Mouse (Mus musculus): Measurements from ENCODE around the gene Klhl24.
A peak's percentile ranks its signal among the peaks of the same experiment; 100 is the strongest.
"Not testable (repeated sequence)": the region's sequence is repeated elsewhere in the genome, so short reads cannot be mapped to it uniquely, and the experiment has no call there.

Klhl24 gene

GRCm38 (mm10) chr16:20097069-20097710, at the start of gene Klhl24:
TSS of gene Klhl24 (plus strand) at chr16:20097542.
- DNase-seq (ENCODE audit: low spot score) = peak; percentile 80

GRCm38 (mm10) chr16:20052655-20053054, 44.7 kb upstream of the Klhl24 start:
- DNase-seq (ENCODE audit: low spot score) = no peak

- DNase-seq (ENCODE audit: low spot score) = no peak
Observed at GRCm38 (mm10) chr16:20072770-20073169, 24.6 kb upstream of the Klhl24 start.

- no peak for DNase-seq (ENCODE audit: low spot score)
Observed at GRCm38 (mm10) chr16:20076675-20077074, 20.7 kb upstream of the Klhl24 start.

- DNase-seq (ENCODE audit: low spot score) = no peak
Observed at GRCm38 (mm10) chr16:20080271-20080670, 17.1 kb upstream of the Klhl24 start.

- no peak for DNase-seq (ENCODE audit: low spot score)
Observed at GRCm38 (mm10) chr16:20084623-20085022, 12.7 kb upstream of the Klhl24 start.

GRCm38 (mm10) chr16:20085250-20085905, 12.0 kb upstream of the Klhl24 start:
- no peak for DNase-seq (ENCODE audit: low spot score)

GRCm38 (mm10) chr16:20086976-20087375, 10.4 kb upstream of the Klhl24 start:
- no peak for DNase-seq (ENCODE audit: low spot score)

GRCm38 (mm10) chr16:20089636-20090035, 7.7 kb upstream of the Klhl24 start:
- DNase-seq (ENCODE audit: low spot score) = no peak

- DNase-seq (ENCODE audit: low spot score) = no peak
Observed at GRCm38 (mm10) chr16:20090921-20091575, 6.3 kb upstream of the Klhl24 start.

GRCm38 (mm10) chr16:20095966-20096365, 1.4 kb upstream of the Klhl24 start:
- DNase-seq (ENCODE audit: low spot score) = no peak

GRCm38 (mm10) chr16:20097711-20098374, 501 bp downstream of the Klhl24 start:
- DNase-seq (ENCODE audit: low spot score) = peak; percentile 80

GRCm38 (mm10) chr16:20098375-20098727, 1.0 kb downstream of the Klhl24 start:
- DNase-seq (ENCODE audit: low spot score) = no peak

GRCm38 (mm10) chr16:20098866-20099629, 1.7 kb downstream of the Klhl24 start:
- DNase-seq (ENCODE audit: low spot score) = no peak

GRCm38 (mm10) chr16:20106996-20107395, 9.7 kb downstream of the Klhl24 start:
- no peak for DNase-seq (ENCODE audit: low spot score)

- DNase-seq (ENCODE audit: low spot score) = no peak
Observed at GRCm38 (mm10) chr16:20108961-20109360, 11.6 kb downstream of the Klhl24 start.

GRCm38 (mm10) chr16:20112649-20113048, 15.3 kb downstream of the Klhl24 start:
- DNase-seq (ENCODE audit: low spot score) = no peak

GRCm38 (mm10) chr16:20116069-20116468, 18.7 kb downstream of the Klhl24 start:
- no peak for DNase-seq (ENCODE audit: low spot score)

GRCm38 (mm10) chr16:20126319-20126883, 29.1 kb downstream of the Klhl24 start:
- DNase-seq (ENCODE audit: low spot score) = not testable (repeated sequence)

- DNase-seq (ENCODE audit: low spot score) = no peak
Observed at GRCm38 (mm10) chr16:20130397-20130796, 33.1 kb downstream of the Klhl24 start.

GRCm38 (mm10) chr16:20140772-20141531, 43.6 kb downstream of the Klhl24 start, which contains the start of gene Yeats2:
TSS of gene Yeats2 (plus strand) at chr16:20141063.
- peak; percentile 75 for DNase-seq (ENCODE audit: low spot score)

All from urinary bladder, postnatal 25 days (tissue).